Comparison of ENCODE assay signal across 26 mouse cellular contexts in the genomic region with DNA sequence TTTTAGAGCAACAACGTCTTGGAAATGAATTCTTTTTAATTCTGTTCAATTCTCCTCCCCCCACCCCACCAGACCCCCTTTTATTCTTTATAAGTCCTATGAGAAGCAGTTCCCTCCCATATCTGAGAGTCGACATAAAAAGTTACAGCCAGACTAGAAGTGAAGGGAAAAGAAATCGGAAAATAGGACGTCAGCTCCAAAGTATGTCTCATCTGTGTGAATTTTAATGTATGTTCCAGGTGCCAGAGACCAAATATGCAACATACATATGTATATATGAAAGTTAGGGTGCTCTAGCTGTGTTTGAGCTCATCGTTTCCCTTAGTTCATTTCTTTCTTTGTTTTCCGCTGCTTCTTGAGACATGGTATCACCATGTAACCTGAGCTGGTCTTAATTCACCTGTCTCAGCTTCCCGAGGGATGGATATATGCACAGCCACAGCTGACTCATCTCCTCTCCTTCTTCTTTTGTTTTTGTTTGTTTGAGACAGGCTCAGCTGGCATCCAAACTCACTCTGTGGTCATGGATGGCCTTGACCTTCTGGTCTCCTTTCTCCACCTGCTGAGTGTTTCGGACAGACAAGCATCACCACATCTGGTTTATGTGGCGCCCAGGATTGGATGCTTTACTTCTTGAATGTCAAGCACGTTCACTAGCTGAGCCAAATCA.
DNase-seq lines count a peak whose midpoint lies in the region; ATAC-seq and TF ChIP-seq lines count a peak whose summit lies in the region.
"Had no signal": no experiment of that assay in that cellular context is flagged by ENCODE, and none has a peak within 500 bp of the region (broad histone marks: within the 10 kb centered on the region; RNA-seq: fewer than 3 reads in every experiment).

No protein-coding gene starts in this region.

- WGBS in embryonic facial prominence, embryonic 14.5 days, result 63% methylated on average over 10 of the region's 10 CpGs
- 83% methylated on average over 10 of the region's 10 CpGs for WGBS in embryonic facial prominence, embryonic 10.5 days
- WGBS in limb, embryonic 14.5 days, result 55% methylated on average over 10 of the region's 10 CpGs
- 48% methylated on average over 10 of the region's 10 CpGs for WGBS in kidney, embryonic 16.5 days
- WGBS in liver, postnatal 0 days (ENCODE audit: insufficient replicate concordance), result 68% methylated on average over 10 of the region's 10 CpGs

- H3K27ac ChIP-seq in embryonic facial prominence, embryonic 14.5 days (replicated peaks; ENCODE audit: low read depth, low read length), result no peak overlapping the region; the same call in 1 of the 2 replicates
- no peak overlapping the region for H3K27ac ChIP-seq in embryonic facial prominence, embryonic 10.5 days (replicated peaks)
- peak overlapping the region; percentile 9; the same call in 1 of the 2 replicates for H3K27ac ChIP-seq in limb, embryonic 14.5 days (replicated peaks; ENCODE audit: low read depth, low read length)
- no peak overlapping the region for H3K27ac ChIP-seq in kidney, embryonic 16.5 days (ENCODE audit: low read length)
- no peak overlapping the region for H3K27ac ChIP-seq in liver, postnatal 0 days (ENCODE audit: low read depth)
- H3K27ac ChIP-seq: embryonic facial prominence, embryonic 13.5 days; forebrain, embryonic 10.5 days; forebrain, embryonic 13.5 days; heart, embryonic 13.5 days; hindbrain, embryonic 14.5 days; hindbrain, postnatal 0 days had no signal

- H3K4me1 ChIP-seq in embryonic facial prominence, embryonic 14.5 days (ENCODE audit: control insufficient read depth, insufficient read depth, low read length), result peaks cover 11% of the 10 kb centered on the region; the same call in 1 of the 2 replicates
- H3K4me1 ChIP-seq in embryonic facial prominence, embryonic 10.5 days, result peaks cover 23% of the 10 kb centered on the region
- H3K4me1 ChIP-seq in limb, embryonic 14.5 days (ENCODE audit: control insufficient read depth, insufficient read depth, low read length), result peaks cover 9% of the 10 kb centered on the region
- H3K4me1 ChIP-seq in kidney, embryonic 16.5 days (ENCODE audit: insufficient read depth, low read length), result peaks cover 7% of the 10 kb centered on the region; the same call in 1 of the 2 replicates
- peaks cover 6% of the 10 kb centered on the region; the same call in 1 of the 2 replicates for H3K4me1 ChIP-seq in liver, postnatal 0 days (ENCODE audit: insufficient read depth)
- H3K4me1 ChIP-seq: forebrain, embryonic 13.5 days had no signal

- TF ChIP-seq EP300 in liver, postnatal 0 days (IDR thresholded peaks at IDR 0.05; ENCODE audit: low read depth), result no peak

- peaks cover 8% of the 10 kb centered on the region; the same call in 1 of the 2 replicates for H3K9me3 ChIP-seq in embryonic facial prominence, embryonic 14.5 days (ENCODE audit: control insufficient read depth, low read length)
- peaks cover 11% of the 10 kb centered on the region; the same call in 1 of the 2 replicates for H3K9me3 ChIP-seq in embryonic facial prominence, embryonic 10.5 days
- H3K9me3 ChIP-seq in limb, embryonic 14.5 days (ENCODE audit: control insufficient read depth, low read length), result peaks cover 9% of the 10 kb centered on the region; the same call in 1 of the 2 replicates
- peaks cover 10% of the 10 kb centered on the region for H3K9me3 ChIP-seq in kidney, embryonic 16.5 days (ENCODE audit: low read length)
- H3K9me3 ChIP-seq in liver, postnatal 0 days (ENCODE audit: low read length), result peaks cover 8% of the 10 kb centered on the region; the same call in 1 of the 2 replicates

- peak; percentile 54 for DNase-seq in embryonic facial prominence, embryonic 14.5 days (ENCODE audit: low spot score)
- no peak for DNase-seq in embryonic facial prominence, embryonic 10.5 days (ENCODE audit: low spot score)
- DNase-seq in 3T3-L1 (ENCODE audit: low read depth, low spot score), result peak; percentile 35
- peak; percentile 71 for DNase-seq in limb, embryonic 14.5 days (ENCODE audit: low spot score)
- no peak for DNase-seq in liver, postnatal 0 days
- DNase-seq: adrenal gland, postnatal 10 days; cerebellum, adult 11 months; cerebellum, adult 2 months; cerebellum, adult 9-11 months; cerebellum, postnatal 25 days; gastrocnemius, postnatal 10 days; gastrocnemius, postnatal 36 days; heart, adult 11 months; heart, postnatal 4 days had no signal

- peak; percentile 41; the same call in 1 of the 2 replicates for ATAC-seq in embryonic facial prominence, embryonic 14.5 days (ENCODE audit: low read depth)
- peak; percentile 65; the same call in 1 of the 2 replicates for ATAC-seq in limb, embryonic 14.5 days (ENCODE audit: low FRiP score, low read depth)
- ATAC-seq in kidney, embryonic 16.5 days (ENCODE audit: low FRiP score, low TSS enrichment), result no peak
- ATAC-seq in liver, postnatal 0 days, result no peak
- ATAC-seq: activated CD4-positive, CD25-positive, alpha-beta regulatory T cell, adult 4 months; CD4-positive, CD25-positive, alpha-beta regulatory T cell, adult 4 months; forebrain, embryonic 13.5 days; forebrain, embryonic 16.5 days; hindbrain, postnatal 0 days; inflammation-experienced regulatory T-cells, adult 6 months; intestine, embryonic 16.5 days had no signal

- H3K9ac ChIP-seq in embryonic facial prominence, embryonic 14.5 days (ENCODE audit: low read depth, low read length), result no peak overlapping the region
- no peak overlapping the region for H3K9ac ChIP-seq in limb, embryonic 14.5 days (ENCODE audit: low read depth, low read length, severe bottlenecking)
- H3K9ac ChIP-seq in kidney, embryonic 16.5 days (replicated peaks; ENCODE audit: low read length), result no peak overlapping the region
- no peak overlapping the region for H3K9ac ChIP-seq in liver, postnatal 0 days (replicated peaks)
- H3K9ac ChIP-seq: embryonic facial prominence, embryonic 13.5 days; forebrain, embryonic 13.5 days; heart, embryonic 13.5 days; hindbrain, embryonic 14.5 days had no signal

- H3K4me2 ChIP-seq in embryonic facial prominence, embryonic 14.5 days (ENCODE audit: low read depth, low read length), result no peak overlapping the region
- H3K4me2 ChIP-seq in limb, embryonic 14.5 days (replicated peaks; ENCODE audit: low read depth, low read length, severe bottlenecking), result no peak overlapping the region
- no peak overlapping the region for H3K4me2 ChIP-seq in kidney, embryonic 16.5 days (replicated peaks; ENCODE audit: low read depth, low read length)
- H3K4me2 ChIP-seq in liver, postnatal 0 days (ENCODE audit: low read depth, low read length), result no peak overlapping the region
- H3K4me2 ChIP-seq: embryonic facial prominence, embryonic 13.5 days; forebrain, embryonic 13.5 days; heart, embryonic 13.5 days; hindbrain, embryonic 14.5 days had no signal

- H3K36me3 ChIP-seq in embryonic facial prominence, embryonic 14.5 days (ENCODE audit: control insufficient read depth, insufficient read depth, low read length), result no peaks in the 10 kb centered on the region
- no peaks in the 10 kb centered on the region for H3K36me3 ChIP-seq in embryonic facial prominence, embryonic 10.5 days (replicated peaks)
- no peaks in the 10 kb centered on the region for H3K36me3 ChIP-seq in limb, embryonic 14.5 days (ENCODE audit: control insufficient read depth, insufficient read depth, low read length)
- H3K36me3 ChIP-seq in kidney, embryonic 16.5 days (ENCODE audit: insufficient read depth, low read length), result no peaks in the 10 kb centered on the region
- no peaks in the 10 kb centered on the region for H3K36me3 ChIP-seq in liver, postnatal 0 days (replicated peaks; ENCODE audit: insufficient read depth, low read length)
- H3K36me3 ChIP-seq: embryonic facial prominence, embryonic 13.5 days; forebrain, embryonic 10.5 days; heart, embryonic 13.5 days had no signal

- TF ChIP-seq CTCF in liver, postnatal 0 days (IDR thresholded peaks at IDR 0.05; ENCODE audit: low read depth), result no peak

- no peak overlapping the region for H3K4me3 ChIP-seq in embryonic facial prominence, embryonic 14.5 days (ENCODE audit: low read depth, low read length)
- H3K4me3 ChIP-seq in embryonic facial prominence, embryonic 10.5 days, result no peak overlapping the region
- no peak overlapping the region for H3K4me3 ChIP-seq in limb, embryonic 14.5 days (replicated peaks; ENCODE audit: low read length)
- H3K4me3 ChIP-seq in kidney, embryonic 16.5 days (ENCODE audit: low read length), result no peak overlapping the region
- no peak overlapping the region for H3K4me3 ChIP-seq in liver, postnatal 0 days (ENCODE audit: low read depth, low read length)
- H3K4me3 ChIP-seq: embryonic facial prominence, embryonic 13.5 days; forebrain, embryonic 10.5 days; forebrain, embryonic 13.5 days; heart, embryonic 13.5 days had no signal

- TF ChIP-seq POLR2A in limb, embryonic 14.5 days (IDR thresholded peaks at IDR 0.05; ENCODE audit: borderline replicate concordance, extremely low read depth, insufficient read depth, insufficient read length), result no peak

- H3K27me3 ChIP-seq in embryonic facial prominence, embryonic 14.5 days (replicated peaks; ENCODE audit: control insufficient read depth, insufficient read depth, low read length), result no peaks in the 10 kb centered on the region
- no peaks in the 10 kb centered on the region for H3K27me3 ChIP-seq in embryonic facial prominence, embryonic 10.5 days (replicated peaks; ENCODE audit: low read depth, poor library complexity, severe bottlenecking)
- H3K27me3 ChIP-seq in limb, embryonic 14.5 days (ENCODE audit: control insufficient read depth, insufficient read depth, low read length), result no peaks in the 10 kb centered on the region
- H3K27me3 ChIP-seq in kidney, embryonic 16.5 days (ENCODE audit: insufficient read depth, low read length), result no peaks in the 10 kb centered on the region
- no peaks in the 10 kb centered on the region for H3K27me3 ChIP-seq in liver, postnatal 0 days (ENCODE audit: insufficient read depth, low read length)
- H3K27me3 ChIP-seq: embryonic facial prominence, embryonic 13.5 days; forebrain, embryonic 13.5 days; heart, embryonic 13.5 days had no signal

Comparison
In these comparisons a context has a peak if more than half of its experiments do, and no peak if none do; other contexts are left out.
1. DNase-seq: peak in embryonic facial prominence, embryonic 14.5 days (single experiment), 3T3-L1 (single experiment) and limb, embryonic 14.5 days (single experiment); none in embryonic facial prominence, embryonic 10.5 days (single experiment) and liver, postnatal 0 days (single experiment).
2. ATAC-seq: peak in embryonic facial prominence, embryonic 14.5 days (single experiment) and limb, embryonic 14.5 days (single experiment); none in kidney, embryonic 16.5 days (single experiment) and liver, postnatal 0 days (single experiment).